In genomic region chr9:29754374-29754773, GRCm38 (mm10) we compare ENCODE assay signal across 12 mouse cellular contexts.
"Had no signal": no experiment of that assay in that cellular context is flagged by ENCODE, and none has a peak within 500 bp of the region (broad histone marks: within the 10 kb centered on the region; RNA-seq: fewer than 3 reads in every experiment).

No protein-coding gene starts in this region.

- DNase-seq: retina, postnatal 1 day; right cerebral cortex, adult 18-20 months; right cerebral cortex, postnatal 14 days; right cerebral cortex, postnatal 25 days; right cerebral cortex, postnatal 4 days; spleen, adult 18-20 months; thymus, adult 18-20 months; thymus, adult 2 months; thymus, postnatal 14 days; thymus, postnatal 25 days; thymus, postnatal 36 days; thymus, postnatal 4 days had no signal
